Mouse (Mus musculus) myocyte (in vitro differentiated cells): ENCODE measurements at regions not wholly inside any gene's neighbourhood (a gene's known extent, or its start where the extent isn't known, plus 50 kb on each side); places are given as distances from the start of the nearest gene placed in this dataset.

Source experiments
- CEBPB ChIP-seq: IDR thresholded peaks from 2 replicates; pipeline ENCODE4 v1.6.1; 2011; ENCODE audit warnings: mild to moderate bottlenecking, moderate library complexity; ENCODE audit not compliant: poor library complexity, insufficient read depth, severe bottlenecking
- MAX ChIP-seq: IDR thresholded peaks from one replicate; pipeline ENCODE4 v1.6.1; 2011; ENCODE audit warnings: low read depth, mild to moderate bottlenecking, control low read depth

DNA sequence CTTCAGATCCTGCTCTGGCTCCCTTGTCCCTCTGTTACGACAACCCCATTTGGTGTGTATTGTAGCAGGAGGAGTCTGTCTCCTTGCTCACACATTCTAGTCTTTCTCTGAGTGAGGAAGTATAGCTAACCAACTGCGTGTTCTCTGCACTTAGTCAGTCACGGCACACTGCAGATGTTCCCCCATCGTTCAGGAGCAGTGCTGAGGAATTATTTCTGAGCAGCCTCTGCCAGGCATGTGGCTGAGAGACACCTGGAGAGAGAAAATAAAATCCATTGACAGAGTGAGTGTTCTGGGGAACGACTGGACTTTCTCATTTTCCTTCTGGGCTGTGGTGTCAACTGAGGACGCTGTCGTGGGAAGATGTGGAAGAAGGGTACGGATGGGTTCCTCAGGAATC is 54.5 kb upstream of the Gm21915 start:
- TF ChIP-seq MAX: no peak
- no peak for TF ChIP-seq CEBPB
